Mouse (Mus musculus) kidney, postnatal 36 days (tissue): Measurements from ENCODE around the gene Tmprss9.
A peak's percentile ranks its signal among the peaks of the same experiment; 100 is the strongest.
"Not testable (repeated sequence)": the region's sequence is repeated elsewhere in the genome, so short reads cannot be mapped to it uniquely, and the experiment has no call there.

Experiments
- DNase-seq, 2 experiments: peaks; one replicate each; pipeline ENCODE4 v3.0.0; 2021 to 2022; ENCODE audit warnings: mixed read lengths in 2 of 2

Gene Tmprss9

DNA sequence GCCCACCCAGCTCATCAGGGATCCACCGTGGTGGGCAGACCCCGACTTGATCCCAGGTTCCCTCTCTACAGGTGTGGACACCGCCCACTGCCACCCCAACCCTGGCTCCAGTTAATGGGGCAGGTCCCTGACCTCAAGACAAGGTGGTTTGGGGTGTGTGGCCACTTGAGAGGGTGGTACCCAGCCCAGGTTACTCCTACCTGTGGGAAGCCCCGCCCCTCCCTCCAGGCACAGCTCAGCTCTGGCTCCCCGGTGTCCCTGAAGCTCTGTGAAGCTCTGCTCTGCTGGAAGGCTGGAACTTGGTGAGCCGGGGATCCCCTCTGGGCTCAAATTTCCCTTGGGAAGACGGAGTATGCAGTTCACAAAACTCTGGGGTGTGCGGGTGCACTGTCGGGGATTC is at the start of gene Tmprss9:
Gene Tmprss9, plus strand, starts transcription at position 268 of the 400 bp plus-strand sequence.
- DNase-seq, result peak; percentile 12 to 65

DNA sequence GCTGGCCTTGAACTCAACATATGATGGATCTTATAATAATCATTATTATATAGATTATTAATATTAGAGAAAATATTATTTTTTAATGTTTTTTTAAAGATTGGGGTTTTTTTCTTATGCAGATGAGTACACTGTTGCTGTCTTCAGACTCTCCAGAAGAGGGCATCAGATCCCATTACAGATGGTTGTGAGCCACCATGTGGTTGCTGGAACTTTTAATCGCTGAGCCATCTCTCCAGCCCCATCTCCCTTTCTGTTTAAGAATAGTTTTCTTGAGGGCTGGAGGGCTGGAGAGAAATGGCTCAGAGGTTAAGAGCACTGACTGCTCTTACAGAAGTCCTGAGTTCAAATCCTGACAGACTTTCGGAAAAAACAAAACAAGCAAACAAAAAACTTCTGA is 49.7 kb upstream of the Tmprss9 start:
- peak; percentile 32 to 57 for DNase-seq

DNA sequence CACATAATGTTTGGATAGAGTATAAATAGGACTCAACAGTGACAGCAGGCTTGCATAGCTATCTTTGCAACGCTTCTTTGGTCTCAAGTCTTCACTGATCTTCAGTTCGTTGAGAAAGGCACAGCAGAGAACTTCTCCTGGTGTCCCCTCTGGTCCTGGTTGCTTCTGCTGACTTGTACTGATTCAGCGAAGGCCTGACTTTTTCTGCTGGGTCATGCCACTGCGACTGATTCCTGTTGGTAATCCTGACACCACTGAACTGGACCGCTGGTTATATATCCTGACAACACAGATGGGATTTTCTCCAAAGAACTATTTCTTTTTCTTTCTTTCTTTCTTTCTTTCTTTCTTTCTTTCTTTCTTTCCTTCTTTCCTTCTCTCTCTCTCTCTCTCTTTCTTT is 49.1 kb upstream of the Tmprss9 start:
- DNase-seq, result no peak

DNA sequence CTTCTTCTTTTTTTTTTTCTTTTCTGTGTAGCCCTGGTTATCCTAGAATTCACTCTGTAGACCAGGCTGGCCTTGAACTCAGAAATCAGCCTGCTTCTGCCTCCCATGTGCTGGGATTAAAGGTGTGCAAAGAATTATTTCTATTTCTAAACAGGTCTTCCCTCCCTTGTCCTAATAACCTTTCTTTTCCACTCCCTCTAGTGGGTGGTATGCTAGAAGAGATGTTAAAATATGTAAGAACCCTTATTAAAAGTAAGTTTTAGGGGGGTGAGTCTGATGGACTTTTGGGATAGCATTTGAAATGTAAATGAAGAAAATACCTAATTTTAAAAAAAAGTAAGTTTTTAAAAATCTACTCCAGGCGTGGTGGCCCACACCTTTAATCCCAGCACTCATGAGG is 48.3 kb upstream of the Tmprss9 start:
- no peak for DNase-seq

DNA sequence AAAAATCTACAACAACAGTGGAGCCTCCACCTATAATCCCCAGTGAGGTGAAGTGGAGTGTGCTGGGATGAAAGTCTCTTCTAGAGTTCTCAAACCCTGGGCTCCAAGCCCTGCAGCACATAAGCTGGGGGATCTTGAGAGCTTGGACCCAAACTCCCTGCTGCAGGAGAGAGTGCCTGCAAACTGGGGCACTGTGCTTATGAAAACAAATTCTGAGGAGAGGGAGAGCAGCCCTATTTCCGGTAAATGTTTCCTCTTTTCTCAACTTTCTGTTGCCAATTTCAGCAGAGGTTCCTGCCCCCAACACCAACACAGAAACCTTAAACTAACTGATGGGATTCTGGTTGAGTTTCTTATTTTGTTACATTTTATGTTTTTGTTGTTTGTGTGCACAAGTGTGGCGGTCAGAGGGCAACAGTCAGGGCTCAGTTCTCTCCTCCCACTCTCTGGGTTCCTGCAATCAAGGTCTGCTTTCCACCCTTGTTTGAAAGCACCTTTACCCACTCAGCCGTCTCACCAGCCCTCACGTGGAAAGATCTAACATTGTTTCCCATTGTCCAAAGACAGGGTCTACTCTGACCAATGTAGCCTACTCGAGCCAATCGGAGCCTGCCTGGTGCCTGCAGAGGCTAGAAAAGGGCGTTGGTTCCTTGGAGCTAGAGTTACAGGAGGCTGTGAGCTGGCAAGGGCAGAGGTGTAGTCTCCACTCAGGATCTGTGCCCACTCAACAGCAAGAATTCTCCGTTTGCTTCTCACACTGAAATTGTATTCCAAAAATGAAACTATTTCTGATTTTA is 47.6 kb upstream of the Tmprss9 start:
- DNase-seq, result peak; percentile 17 to 42

DNA sequence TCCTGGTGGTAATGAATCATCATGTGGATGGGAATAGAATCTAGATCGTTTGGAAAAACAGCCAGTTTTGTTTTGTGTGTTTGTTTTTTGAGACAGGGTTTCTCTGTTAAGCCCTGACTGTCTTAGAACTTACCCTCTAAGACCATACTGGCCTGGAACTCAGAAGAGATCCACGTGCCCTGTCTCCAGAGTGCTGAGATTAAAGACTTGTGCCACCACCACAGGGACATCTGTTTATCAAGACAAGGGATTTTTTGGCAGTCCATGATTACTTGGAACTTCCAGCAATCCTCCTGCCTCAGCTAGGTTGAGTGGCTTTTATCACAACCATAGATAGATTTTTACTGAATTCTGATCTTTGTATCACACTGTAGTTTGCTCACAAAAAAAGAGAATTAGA is 46.8 kb upstream of the Tmprss9 start:
- no peak for DNase-seq

DNA sequence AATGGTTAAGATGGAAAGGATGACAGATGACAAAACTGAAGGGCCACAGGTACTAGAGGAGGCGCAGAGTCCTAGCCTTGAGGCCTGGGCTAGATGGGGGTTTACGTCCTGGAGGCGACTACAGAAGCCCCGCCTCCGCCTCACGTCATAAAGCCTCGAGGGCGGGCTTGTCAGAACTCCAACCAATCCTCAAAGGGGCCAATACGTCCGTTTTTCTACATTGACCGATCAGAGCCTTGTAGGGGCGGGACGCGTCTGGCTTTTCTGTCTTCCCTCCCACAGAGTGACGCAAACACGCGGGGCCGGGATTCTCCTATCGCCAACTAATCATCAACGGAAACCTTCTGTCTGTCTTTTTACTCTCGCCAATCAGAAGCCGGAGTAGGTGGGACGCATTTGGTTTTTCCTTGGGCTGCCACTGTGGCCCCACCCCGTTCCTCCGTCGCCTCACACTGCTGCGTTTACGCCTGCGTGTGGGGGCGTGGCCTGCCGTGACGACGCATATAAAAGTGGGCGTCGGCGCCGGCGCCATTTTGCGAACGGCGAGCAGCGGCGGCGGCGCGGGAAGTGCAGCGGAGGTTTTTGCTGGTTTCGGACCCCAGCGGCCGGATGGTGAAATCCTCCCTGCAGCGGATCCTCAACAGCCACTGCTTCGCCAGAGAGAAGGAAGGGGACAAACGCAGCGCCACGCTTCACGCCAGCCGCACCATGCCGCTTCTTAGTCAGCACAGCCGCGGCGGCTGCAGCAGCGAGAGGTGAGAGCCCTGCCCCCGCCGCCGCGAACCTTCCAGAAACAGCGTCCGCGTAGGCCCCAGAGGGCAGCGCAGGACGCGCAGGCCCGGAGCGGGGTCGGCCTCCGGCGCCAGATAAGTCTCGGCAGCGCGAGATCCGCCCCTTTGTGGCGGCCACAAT is 45.2 kb upstream of the Tmprss9 start, which contains the start of gene Oaz1:
Gene Oaz1, plus strand, starts transcription at position 506 of the 912 bp plus-strand sequence.
- DNase-seq, result peak; percentile 98 to 100

DNA sequence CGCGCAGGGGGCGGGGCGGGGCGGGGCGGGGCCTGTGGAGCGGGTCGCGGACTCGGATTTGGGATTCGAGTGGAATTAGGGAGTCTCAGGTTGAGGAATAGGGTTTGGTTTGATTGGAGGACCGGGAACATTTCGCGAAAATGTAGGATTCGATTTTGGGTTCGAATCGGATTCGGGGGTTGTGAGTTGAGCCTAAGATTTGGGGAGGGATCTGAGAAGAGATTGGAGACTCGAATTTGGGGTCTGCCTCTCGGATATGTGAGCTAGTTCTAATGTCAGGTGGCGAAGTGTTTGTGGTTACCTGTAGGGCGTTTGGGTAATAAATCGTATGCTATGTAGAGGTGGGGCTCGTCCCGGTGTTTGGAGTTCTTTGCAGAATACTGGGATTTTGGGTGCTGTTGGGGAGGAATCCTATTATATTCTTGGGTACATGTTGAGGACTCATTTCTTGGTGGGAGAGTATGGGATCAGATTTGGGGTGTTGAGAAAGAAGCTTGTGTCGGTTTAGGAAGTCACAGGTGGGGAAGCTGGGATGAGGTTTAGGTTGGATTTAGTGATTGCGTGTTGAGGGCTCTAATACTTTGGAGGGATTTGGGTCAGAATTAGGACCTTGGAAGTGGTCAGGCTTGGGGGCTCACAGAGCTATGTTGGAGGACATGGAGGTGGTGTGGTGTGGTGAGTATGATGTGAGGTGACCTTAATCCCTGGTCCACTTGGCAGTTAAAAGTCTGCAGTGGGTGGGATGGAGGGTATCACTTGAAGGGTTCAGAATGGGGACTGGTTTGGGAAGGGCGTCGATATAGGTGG is 44.4 kb upstream of the Tmprss9 start:
- no peak for DNase-seq

DNA sequence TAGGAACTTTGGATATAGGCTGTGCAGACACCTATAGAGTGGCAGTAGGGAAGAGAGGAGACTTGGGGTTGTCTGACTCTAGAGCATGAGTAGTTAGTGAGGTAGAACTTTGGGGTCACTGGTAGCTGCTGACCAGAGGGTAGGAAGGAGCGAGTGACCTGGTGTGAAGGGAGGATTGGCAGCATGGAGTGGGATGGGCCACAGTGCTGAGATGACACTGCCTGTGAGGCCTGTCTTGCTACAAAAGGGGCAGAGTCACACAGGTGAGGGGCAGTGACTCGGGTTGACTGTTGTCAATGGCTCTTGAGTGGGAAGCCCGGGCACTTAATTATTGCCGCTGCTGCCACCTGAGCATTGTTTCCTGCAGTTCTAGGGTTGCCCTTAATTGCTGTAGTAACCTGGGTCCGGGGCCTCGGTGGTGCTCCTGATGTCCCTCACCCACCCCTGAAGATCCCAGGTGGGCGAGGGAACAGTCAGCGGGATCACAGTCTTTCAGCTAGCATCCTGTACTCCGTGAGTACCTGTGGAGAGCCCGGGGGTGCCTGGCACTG is 43.7 kb upstream of the Tmprss9 start:
- no peak for DNase-seq

DNA sequence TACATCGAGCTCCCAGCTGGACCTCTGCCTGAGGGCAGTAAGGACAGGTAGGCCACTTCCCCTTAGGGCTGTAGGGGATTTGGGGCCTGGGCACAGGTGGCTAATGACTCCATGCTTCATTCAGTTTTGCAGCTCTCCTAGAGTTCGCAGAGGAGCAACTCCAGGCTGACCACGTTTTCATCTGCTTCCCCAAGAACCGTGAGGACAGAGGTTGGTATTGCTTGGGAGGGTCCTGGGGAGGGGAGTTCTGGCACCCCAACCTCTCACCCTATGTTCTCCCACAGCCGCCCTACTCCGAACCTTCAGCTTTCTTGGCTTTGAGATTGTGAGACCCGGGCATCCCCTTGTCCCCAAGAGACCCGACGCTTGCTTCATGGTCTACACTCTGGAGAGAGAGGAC is 43.1 kb upstream of the Tmprss9 start:
- DNase-seq, result not testable (repeated sequence)

DNA sequence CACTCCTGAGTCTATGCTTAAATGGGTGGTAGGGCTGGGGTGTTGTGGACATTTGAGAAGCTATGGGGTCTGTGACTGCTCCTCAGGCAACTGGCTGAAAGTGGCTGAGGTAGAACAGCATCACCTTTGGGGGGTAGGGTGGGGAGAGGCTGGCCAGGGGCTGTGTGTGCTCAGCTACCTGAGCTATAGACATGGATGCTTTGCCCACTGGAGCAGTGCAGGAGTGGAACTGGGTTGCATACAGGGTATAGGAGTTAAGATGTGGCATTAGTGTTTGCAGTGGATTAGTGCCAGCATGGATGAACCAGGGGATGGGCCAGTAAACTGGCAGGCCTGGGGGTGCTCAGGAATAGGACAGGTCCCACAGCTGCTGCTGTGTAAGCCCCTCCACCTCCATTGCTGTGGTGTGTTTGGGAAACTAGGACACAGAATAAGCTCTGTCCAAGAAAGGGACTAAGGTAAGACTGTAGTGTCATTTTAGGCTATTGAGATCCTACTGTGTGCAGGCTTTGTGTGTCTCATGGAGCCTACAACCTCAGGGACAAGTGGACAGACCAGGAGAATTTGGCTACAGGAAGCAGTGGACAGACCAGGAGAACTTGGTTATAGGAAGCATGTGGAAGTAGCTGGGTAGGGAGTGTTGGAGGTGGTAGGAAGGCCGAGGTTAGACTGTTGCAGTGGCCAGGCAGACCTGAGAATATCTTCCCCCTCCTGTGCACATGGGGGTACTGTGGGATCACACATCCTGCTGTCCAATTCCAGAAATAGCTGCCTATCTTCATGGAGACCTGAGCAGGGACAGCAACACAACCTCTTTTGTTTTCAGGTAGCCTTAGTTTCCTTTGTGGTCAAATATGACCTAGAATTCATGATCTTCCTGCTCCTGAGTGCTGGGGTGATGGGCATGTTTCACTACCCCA is 42.0 kb upstream of the Tmprss9 start:
- no peak for DNase-seq

DNA sequence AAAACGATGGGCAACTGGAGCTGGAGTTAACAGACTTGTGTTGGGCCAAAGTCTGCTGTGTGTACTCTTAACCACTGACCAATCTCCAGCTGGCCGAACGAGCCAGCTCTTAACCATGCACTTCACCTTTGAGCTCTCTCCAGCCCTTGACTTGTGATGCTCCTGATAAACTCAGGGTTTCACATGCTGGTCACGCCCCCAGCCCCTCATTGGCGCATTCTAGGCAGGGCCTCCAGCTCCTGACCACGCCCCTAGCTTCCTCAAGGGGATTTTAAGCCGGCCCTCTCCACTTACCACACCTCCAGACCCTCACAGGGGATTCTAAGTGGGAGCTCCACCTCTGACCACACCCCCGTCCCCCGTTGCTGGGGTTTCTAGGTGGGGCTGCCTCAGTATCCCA is 40.5 kb upstream of the Tmprss9 start:
- peak; percentile 88 to 93 for DNase-seq

DNA sequence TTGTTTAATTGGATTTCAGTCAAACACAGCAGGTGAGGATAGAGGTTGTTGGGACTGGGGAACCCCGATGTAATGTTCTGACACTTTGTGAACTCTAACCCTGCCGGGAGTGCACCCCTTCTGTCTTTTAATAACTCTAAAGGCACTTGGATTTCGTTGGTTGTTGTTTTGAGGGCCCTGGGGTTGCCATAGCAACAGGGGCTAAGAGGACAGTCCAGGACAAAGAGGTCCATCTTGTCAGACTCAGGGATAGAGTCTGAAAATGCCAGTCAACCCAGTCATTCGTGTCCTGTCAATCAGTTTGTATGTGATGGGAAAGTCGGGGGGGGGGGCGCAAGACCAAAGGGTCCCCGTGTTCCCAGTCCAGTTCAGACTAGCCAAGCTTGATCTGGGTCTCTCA is 38.8 kb upstream of the Tmprss9 start:
- peak in 1 of 2 experiments; percentile 30 for DNase-seq

DNA sequence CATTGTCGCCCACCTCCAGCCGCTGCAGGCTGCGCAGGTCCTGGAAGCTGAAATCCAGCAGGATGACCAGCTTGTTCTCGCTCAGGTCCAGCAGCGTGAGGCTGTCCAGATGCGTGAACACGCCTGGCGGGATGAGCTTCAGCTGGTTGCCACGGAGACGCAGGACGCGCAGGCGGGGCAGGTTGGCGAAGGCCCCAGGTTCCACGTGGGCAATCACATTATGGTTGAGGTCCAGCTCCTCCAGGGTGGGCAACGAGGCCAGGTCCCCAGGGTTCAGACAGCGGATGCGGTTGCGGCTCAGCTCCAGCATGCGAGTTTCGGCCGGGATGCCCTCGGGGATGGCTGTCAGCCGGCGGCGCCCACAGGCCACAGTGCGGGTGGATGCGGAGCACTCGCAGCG is 36.0 kb upstream of the Tmprss9 start:
- no peak for DNase-seq

DNA sequence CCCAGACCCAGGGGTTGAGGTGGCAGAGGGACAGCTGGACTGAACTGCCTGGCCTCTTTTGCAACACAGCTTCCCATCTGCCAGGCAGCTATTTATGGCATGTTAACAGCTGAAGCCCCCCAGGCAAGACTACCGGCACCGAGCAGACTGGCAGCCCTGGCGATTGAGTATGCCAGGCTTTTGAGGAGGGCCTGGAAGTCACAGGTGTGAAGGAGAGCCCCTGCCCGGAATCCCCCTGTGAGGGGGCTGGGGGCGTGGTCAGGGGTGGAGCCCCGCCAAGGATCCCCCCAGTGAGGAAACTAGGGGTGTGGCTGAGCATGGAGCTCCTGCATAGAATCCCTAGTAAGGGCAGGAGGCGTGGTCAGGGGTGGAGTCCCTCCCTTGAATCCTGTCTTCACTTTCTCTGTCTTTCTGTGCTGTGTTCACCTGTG is 34.7 kb upstream of the Tmprss9 start:
- no peak for DNase-seq

DNA sequence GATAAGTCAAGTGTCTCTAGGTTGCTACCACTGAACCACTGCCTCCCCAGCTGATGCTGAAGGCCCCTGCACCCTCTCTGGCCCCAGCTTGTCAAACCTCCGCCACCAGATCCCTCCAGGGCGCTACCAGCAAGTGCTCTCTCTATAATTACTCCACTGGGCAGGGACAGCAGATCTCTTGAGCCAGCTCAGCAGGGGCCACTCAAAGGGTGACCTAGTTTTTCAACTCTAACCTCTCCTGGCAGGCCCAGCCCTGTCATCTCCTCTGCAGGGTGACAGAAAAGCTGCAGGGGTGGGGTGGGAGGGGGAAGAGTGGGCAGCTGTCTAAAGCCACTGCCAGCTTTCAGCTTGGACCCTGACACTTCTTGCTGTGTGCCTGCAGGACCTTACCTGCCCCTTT is 33.8 kb upstream of the Tmprss9 start:
- DNase-seq, result no peak

DNA sequence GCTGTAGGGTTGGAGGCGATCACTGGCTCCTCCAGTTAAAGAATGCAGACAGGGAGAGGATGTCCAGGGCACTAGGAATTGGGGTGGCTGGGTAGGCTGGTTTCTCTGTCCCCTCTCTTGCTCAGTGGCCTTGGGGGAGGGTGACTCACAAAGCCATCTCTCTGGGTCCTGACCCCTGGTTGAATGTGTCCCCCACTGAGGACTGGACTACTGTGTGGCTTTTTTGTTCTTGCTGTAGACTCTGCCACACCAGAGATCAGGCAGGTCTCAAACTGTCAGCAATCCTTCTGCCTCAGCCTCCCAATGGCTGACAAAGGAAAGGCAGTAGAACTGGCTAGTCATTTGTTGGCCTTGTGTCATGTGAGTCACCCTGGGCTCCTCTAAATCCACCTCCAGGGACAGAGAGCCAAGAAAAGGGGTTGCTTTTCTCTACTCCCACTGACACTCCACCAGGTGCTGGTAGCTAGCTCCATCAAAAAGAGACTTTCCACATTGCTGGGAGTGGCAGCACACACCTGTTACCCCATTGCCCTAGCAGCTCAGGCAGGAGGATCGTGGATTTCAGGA is 33.2 kb upstream of the Tmprss9 start:
- no peak for DNase-seq

DNA sequence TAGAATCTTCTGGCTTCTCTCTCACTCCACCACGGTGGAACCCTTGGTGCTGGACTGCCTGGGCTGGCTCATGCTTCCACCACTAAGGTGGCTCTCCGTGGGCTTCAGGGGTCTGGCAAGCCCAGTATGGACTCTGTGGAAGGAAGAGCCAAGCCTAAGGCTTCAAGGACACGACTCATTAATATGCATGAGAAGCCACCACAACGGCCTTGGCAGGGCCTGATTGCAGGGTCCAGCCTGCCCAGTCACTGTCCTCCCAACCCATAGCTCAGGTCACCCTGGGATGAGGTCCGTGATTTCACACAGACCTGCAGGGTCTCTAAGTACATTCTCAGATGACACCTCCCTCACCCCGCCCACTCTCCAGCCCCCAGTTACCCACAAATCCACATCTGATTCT is 31.8 kb upstream of the Tmprss9 start:
- DNase-seq, result no peak

DNA sequence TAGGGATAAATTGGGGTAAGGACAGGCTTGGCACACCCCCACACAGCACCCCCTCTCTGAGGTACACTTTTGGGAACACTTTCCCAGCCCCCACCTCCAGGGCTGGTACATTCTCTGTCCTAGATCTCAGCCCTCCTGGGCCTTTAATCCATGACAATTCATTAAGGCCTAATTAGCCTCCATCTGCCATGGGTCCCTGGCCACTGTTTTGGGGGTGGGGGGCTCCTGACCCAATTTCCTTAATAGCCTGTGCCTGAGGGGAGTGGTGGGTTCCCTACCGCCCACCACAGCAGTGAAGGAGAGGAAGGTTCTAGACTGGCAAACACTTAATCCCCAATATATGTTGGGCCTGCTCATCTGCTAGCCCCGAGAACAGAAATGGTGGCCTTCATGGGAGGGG is 30.0 kb upstream of the Tmprss9 start:
- no peak for DNase-seq

DNA sequence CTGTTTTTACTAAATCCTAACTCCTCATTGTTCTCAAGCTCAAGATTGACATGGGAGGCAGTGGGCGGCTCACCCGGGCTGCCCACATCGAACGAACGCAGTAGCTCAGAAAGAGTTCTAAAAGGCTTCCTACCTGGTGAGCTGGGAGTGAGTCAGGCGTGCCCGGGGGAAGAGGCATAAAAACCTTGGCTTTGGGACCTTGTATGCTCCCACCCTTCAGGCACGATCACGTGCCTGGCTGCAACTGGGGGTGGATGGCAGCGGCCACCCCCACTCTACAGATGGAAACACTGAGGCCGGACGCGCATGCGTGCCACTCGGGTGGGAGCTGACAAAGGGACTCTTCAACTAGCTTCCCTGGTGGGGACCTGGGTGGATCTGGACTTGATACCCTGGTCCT is 29.3 kb upstream of the Tmprss9 start:
- no peak for DNase-seq
